In the genomic region with DNA sequence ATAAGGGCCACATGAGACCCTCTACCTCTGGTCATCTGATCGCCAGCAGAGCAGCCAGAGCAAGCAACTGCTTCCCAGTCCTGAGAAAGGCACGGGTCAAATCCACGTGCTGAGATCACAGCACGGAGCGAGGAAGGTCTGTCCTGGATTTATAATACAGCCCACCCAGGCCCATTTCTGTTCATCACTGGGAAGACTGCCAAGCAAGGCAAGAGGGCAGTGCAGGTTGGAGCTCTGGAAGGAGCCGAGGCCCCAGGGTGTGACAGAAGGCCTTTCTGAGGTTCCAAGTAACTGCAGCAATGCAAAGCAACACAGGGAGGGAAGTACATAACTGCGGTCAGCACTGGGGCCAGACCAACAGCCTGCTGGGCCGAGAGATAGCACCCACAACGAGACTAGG, we compare ENCODE assay signal across 31 mouse cellular contexts. TPM values are rescaled to one million over a fixed set of nuclear protein-coding genes. Genes with fewer than 3 reads are reported as not detected.
"Had no signal": no experiment of that assay in that cellular context is flagged by ENCODE, and none has a peak within 500 bp of the region (broad histone marks: within the 10 kb centered on the region; RNA-seq: fewer than 3 reads in every experiment).

No protein-coding gene starts in this region.

- H3K4me1 ChIP-seq: intestine, embryonic 15.5 days had no signal

- H3K4me2 ChIP-seq: heart, embryonic 12.5 days; hindbrain, embryonic 12.5 days; hindbrain, embryonic 14.5 days; intestine, embryonic 15.5 days; limb, embryonic 12.5 days; liver, embryonic 11.5 days; liver, embryonic 13.5 days; liver, embryonic 15.5 days had no signal

- H3K4me3 ChIP-seq: heart, embryonic 10.5 days; heart, embryonic 12.5 days; hindbrain, embryonic 10.5 days; hindbrain, embryonic 12.5 days; intestine, embryonic 15.5 days; layer of hippocampus, adult 2 months; left cerebral cortex, adult 2 months; limb, embryonic 10.5 days; limb, embryonic 12.5 days; liver, embryonic 13.5 days; liver, embryonic 15.5 days had no signal

- H3K9me3 ChIP-seq: heart, embryonic 10.5 days; heart, embryonic 12.5 days; hindbrain, embryonic 10.5 days; hindbrain, embryonic 12.5 days; intestine, embryonic 15.5 days; limb, embryonic 10.5 days; limb, embryonic 12.5 days; liver, embryonic 13.5 days; liver, embryonic 15.5 days had no signal

- H3K27me3 ChIP-seq: heart, embryonic 12.5 days; hindbrain, embryonic 12.5 days; intestine, embryonic 15.5 days; limb, embryonic 12.5 days; liver, embryonic 13.5 days; liver, embryonic 15.5 days had no signal

- H3K27ac ChIP-seq: heart, embryonic 10.5 days; hindbrain, embryonic 10.5 days; hindbrain, embryonic 12.5 days; hindbrain, embryonic 14.5 days; intestine, embryonic 15.5 days; layer of hippocampus, adult 2 months; left cerebral cortex, adult 2 months; limb, embryonic 10.5 days; limb, embryonic 12.5 days; liver, embryonic 13.5 days; liver, embryonic 15.5 days had no signal

- DNase-seq: gastrocnemius, postnatal 10 days; gastrocnemius, postnatal 25 days; heart, adult 18-20 months; heart, postnatal 10 days; heart, postnatal 4 days; kidney, adult 18-20 months; kidney, adult 8-10 months; kidney, postnatal 10 days; kidney, postnatal 25 days; kidney, postnatal 4 days; liver; liver, embryonic 13.5 days had no signal

- ATAC-seq: hindbrain, embryonic 16.5 days; inflammation-experienced regulatory T-cells, adult 6 months; intestine, embryonic 15.5 days; intestine, postnatal 0 days had no signal

- H3K9ac ChIP-seq: heart, embryonic 12.5 days; hindbrain, embryonic 12.5 days; hindbrain, embryonic 14.5 days; intestine, embryonic 15.5 days; limb, embryonic 12.5 days; liver, embryonic 13.5 days; liver, embryonic 15.5 days had no signal

RNA-seq across cellular contexts. Expression of a gene that starts 9.0 kb away (rescaled TPM):
- polyA plus RNA-seq: heart, embryonic 10.5 days; heart, embryonic 12.5 days; heart, embryonic 14.5 days; heart, embryonic 16.5 days; hindbrain, embryonic 10.5 days; hindbrain, embryonic 14.5 days; hindbrain, embryonic 16.5 days; inflammation-experienced regulatory T-cells, adult 6 months; kidney, embryonic 14.5 days; kidney, embryonic 16.5 days; liver, embryonic 11.5 days; liver, embryonic 13.5 days; liver, embryonic 15.5 days had no signal
